In the genomic region with DNA sequence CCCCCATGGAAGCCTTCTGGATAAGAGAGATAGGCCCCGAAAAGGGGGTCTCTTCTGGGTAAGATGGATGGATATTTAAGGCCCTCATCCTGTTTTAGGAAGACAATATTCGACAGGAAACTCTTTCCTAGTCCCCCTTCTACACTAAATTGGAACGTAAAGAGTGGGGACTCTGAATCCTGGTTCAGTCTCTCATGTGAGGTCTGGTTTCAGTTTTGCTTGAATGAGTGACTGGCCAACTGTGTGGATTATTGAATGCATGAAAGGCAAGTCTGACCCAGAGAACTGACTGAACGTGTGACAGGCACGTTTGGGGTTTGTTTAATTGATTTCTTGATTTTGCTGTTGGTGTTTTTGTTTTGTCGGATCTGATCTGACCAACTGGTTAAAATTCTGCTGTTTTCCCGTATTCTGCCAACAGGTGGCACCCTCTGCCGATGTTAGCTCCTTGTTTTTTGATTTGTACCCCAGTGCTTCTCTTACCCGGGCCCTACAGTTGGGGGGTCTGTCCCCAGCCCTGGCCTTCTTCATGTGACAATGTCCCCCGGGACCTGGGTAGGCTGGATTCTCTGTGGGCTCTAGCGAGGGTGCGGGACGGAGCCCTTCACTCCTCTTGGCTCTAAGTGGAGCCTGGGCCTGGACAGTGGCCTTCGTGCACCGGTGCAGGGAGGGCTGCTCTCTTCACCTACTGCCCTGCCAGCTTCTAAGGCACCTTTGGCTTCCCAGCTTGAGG, we compare ENCODE assay signal across 8 mouse cellular contexts. TPM values are rescaled to one million over a fixed set of nuclear protein-coding genes. Genes with fewer than 3 reads are reported as not detected.
DNase-seq lines count a peak whose midpoint lies in the region; ATAC-seq and TF ChIP-seq lines count a peak whose summit lies in the region.

No protein-coding gene starts in this region.

- no peaks in the 10 kb centered on the region for H3K9me3 ChIP-seq in CH12.LX (replicated peaks; ENCODE audit: low read length)
- no peaks in the 10 kb centered on the region for H3K9me3 ChIP-seq in heart, embryonic 13.5 days
- no peaks in the 10 kb centered on the region for H3K9me3 ChIP-seq in kidney, postnatal 0 days (replicated peaks; ENCODE audit: low read length)
- H3K9me3 ChIP-seq in liver, embryonic 12.5 days (replicated peaks), result no peaks in the 10 kb centered on the region
- H3K9me3 ChIP-seq in stomach, embryonic 16.5 days (replicated peaks; ENCODE audit: control insufficient read depth, low read length), result no peaks in the 10 kb centered on the region

- H3K36me3 ChIP-seq in CH12.LX (replicated peaks in 1 of 2; ENCODE audit: control insufficient read depth in 1 of 2, insufficient read depth in 1 of 2, low read length in 1 of 2), result no peaks in the 10 kb centered on the region
- no peaks in the 10 kb centered on the region for H3K36me3 ChIP-seq in heart, embryonic 13.5 days
- H3K36me3 ChIP-seq in kidney, postnatal 0 days (ENCODE audit: insufficient read depth, low read length), result no peaks in the 10 kb centered on the region
- H3K36me3 ChIP-seq in liver, embryonic 12.5 days, result no peaks in the 10 kb centered on the region
- no peaks in the 10 kb centered on the region for H3K36me3 ChIP-seq in stomach, embryonic 16.5 days (ENCODE audit: control insufficient read depth, insufficient read depth, low read length)

- DNase-seq in CH12.LX (ENCODE audit: extremely low read depth), result peak; percentile 77
- peak; percentile 76 for DNase-seq in kidney, postnatal 0 days (ENCODE audit: low spot score)
- DNase-seq in naive thymus-derived CD4-positive, alpha-beta T cell, adult 2 months (ENCODE audit: low read depth), result peak; percentile 80

- WGBS in heart, embryonic 13.5 days, result 27% methylated on average over 15 of the region's 15 CpGs
- 21% methylated on average over 15 of the region's 15 CpGs for WGBS in kidney, postnatal 0 days
- WGBS in liver, embryonic 12.5 days (ENCODE audit: insufficient replicate concordance), result 32% methylated on average over 15 of the region's 15 CpGs
- WGBS in stomach, embryonic 16.5 days, result 25% methylated on average over 15 of the region's 15 CpGs

- H3K9ac ChIP-seq in CH12.LX (ENCODE audit: insufficient read depth, low read depth), result peak overlapping the region; percentile 41
- peak overlapping the region; percentile 74 for H3K9ac ChIP-seq in heart, embryonic 13.5 days
- H3K9ac ChIP-seq in kidney, postnatal 0 days (ENCODE audit: low read depth, low read length), result peak overlapping the region; percentile 50
- 0 out of 2 replicates have a peak overlapping the region, but pooled peaks have one; percentile 17 for H3K9ac ChIP-seq in liver, embryonic 12.5 days
- H3K9ac ChIP-seq in stomach, embryonic 16.5 days (ENCODE audit: low read length), result peak overlapping the region; percentile 56

- in situ Hi-C loops in CH12.LX (cut with MboI; ENCODE audit: low pct_ligation_motif_present, low pct_unique_long_range_greater_than_20kb, low sequenced_read_pairs), result loop anchor here (5.0 to 25.0 kb wide), 4 partner anchors 132 to 423 kb away; partner anchors contain the start of gene Kcnk16

- TF ChIP-seq POLR2A in CH12.LX (IDR thresholded peaks at IDR 0.05; ENCODE audit: low read depth, low read length), result no peak

- peak overlapping the region; percentile 52 for H3K4me2 ChIP-seq in CH12.LX (ENCODE audit: insufficient read depth, low read depth, poor library complexity, severe bottlenecking)
- H3K4me2 ChIP-seq in heart, embryonic 13.5 days, result peak overlapping the region; percentile 65
- H3K4me2 ChIP-seq in kidney, postnatal 0 days (ENCODE audit: low read length), result peak overlapping the region; percentile 58
- peak overlapping the region; percentile 50 for H3K4me2 ChIP-seq in liver, embryonic 12.5 days
- H3K4me2 ChIP-seq in stomach, embryonic 16.5 days (ENCODE audit: low read depth, low read length), result peak overlapping the region; percentile 34

- no peak overlapping the region for H3K27ac ChIP-seq in CH12.LX (ENCODE audit: insufficient read depth, low read depth)
- no peak overlapping the region for H3K27ac ChIP-seq in brown adipose tissue, adult 24 weeks (replicated peaks; ENCODE audit: low read depth, low read length)
- H3K27ac ChIP-seq in heart, embryonic 13.5 days (replicated peaks), result no peak overlapping the region
- H3K27ac ChIP-seq in kidney, postnatal 0 days, result no peak overlapping the region
- H3K27ac ChIP-seq in liver, embryonic 12.5 days, result no peak overlapping the region
- H3K27ac ChIP-seq in stomach, embryonic 16.5 days (ENCODE audit: low read length), result no peak overlapping the region

- peak overlapping the region in 2 of 3 experiments; percentile 42 to 47 for H3K4me3 ChIP-seq in CH12.LX (replicated peaks in 1 of 3; ENCODE audit: low read depth in 2 of 3, low read length in 2 of 3, poor library complexity in 1 of 3)
- peak overlapping the region; percentile 41 for H3K4me3 ChIP-seq in brown adipose tissue, adult 24 weeks (ENCODE audit: insufficient read depth, low read depth, low read length)
- H3K4me3 ChIP-seq in heart, embryonic 13.5 days, result peak overlapping the region; percentile 44
- peak overlapping the region; percentile 10 for H3K4me3 ChIP-seq in kidney, postnatal 0 days (replicated peaks; ENCODE audit: low read depth, low read length)
- peak overlapping the region; percentile 40 for H3K4me3 ChIP-seq in liver, embryonic 12.5 days
- H3K4me3 ChIP-seq in stomach, embryonic 16.5 days (replicated peaks; ENCODE audit: low read length), result peak overlapping the region; percentile 28

- H3K4me1 ChIP-seq in CH12.LX (ENCODE audit: control insufficient read depth in 1 of 2, insufficient read depth in 2 of 2), result peaks cover 0 to 17% of the 10 kb centered on the region in 2 experiments; a peak in 2 of 4 replicates
- no peaks in the 10 kb centered on the region for H3K4me1 ChIP-seq in brown adipose tissue, adult 24 weeks (ENCODE audit: control insufficient read depth, insufficient read depth, insufficient read length, low read length)
- no peaks in the 10 kb centered on the region for H3K4me1 ChIP-seq in heart, embryonic 13.5 days
- H3K4me1 ChIP-seq in kidney, postnatal 0 days (replicated peaks; ENCODE audit: insufficient read depth, low read length), result no peaks in the 10 kb centered on the region
- peaks cover 3% of the 10 kb centered on the region; the same call in 1 of the 2 replicates for H3K4me1 ChIP-seq in liver, embryonic 12.5 days
- no peaks in the 10 kb centered on the region for H3K4me1 ChIP-seq in stomach, embryonic 16.5 days (ENCODE audit: control insufficient read depth, insufficient read depth, low read length)

- H3K27me3 ChIP-seq in CH12.LX (replicated peaks), result peaks cover 2% of the 10 kb centered on the region
- H3K27me3 ChIP-seq in heart, embryonic 13.5 days (replicated peaks), result peaks cover 12% of the 10 kb centered on the region; the same call in 1 of the 2 replicates
- H3K27me3 ChIP-seq in kidney, postnatal 0 days (ENCODE audit: insufficient read depth, low read length), result no peaks in the 10 kb centered on the region
- H3K27me3 ChIP-seq in liver, embryonic 12.5 days (replicated peaks), result peaks cover 4% of the 10 kb centered on the region; the same call in 1 of the 2 replicates
- H3K27me3 ChIP-seq in stomach, embryonic 16.5 days (ENCODE audit: control insufficient read depth, insufficient read depth, low read length), result no peaks in the 10 kb centered on the region

- no peak for TF ChIP-seq EP300 in CH12.LX (IDR thresholded peaks at IDR 0.05; ENCODE audit: low read length)

- ATAC-seq in erythroid progenitor cell, adult 5-6 weeks (replicated peaks; ENCODE audit: low FRiP score, poor library complexity, severe bottlenecking), result peak; percentile 61; the same call in 1 of the 2 replicates
- ATAC-seq in heart, embryonic 13.5 days (ENCODE audit: extremely low read depth, insufficient number of reproducible peaks, low FRiP score, low TSS enrichment), result no peak
- no peak for ATAC-seq in kidney, postnatal 0 days (replicated peaks; ENCODE audit: low FRiP score, low read depth)
- no peak for ATAC-seq in liver, embryonic 12.5 days
- peak; percentile 44; the same call in 1 of the 2 replicates for ATAC-seq in stomach, embryonic 16.5 days (ENCODE audit: insufficient read depth, low FRiP score)

- no peaks in the 10 kb centered on the region for H3K79me2 ChIP-seq in CH12.LX (replicated peaks; ENCODE audit: control insufficient read depth, extremely low read depth, insufficient read depth, poor library complexity, severe bottlenecking)

- peak; percentile 44 to 96; a peak in 3 of 4 replicates for TF ChIP-seq CTCF in CH12.LX (conservative IDR thresholded peaks at IDR 0.05 in 1 of 2, IDR thresholded peaks at IDR 0.05 in 1 of 2; ENCODE audit: low read depth in 2 of 2, low read length in 2 of 2)
- peak; percentile 80 for TF ChIP-seq CTCF in kidney, postnatal 0 days (IDR thresholded peaks at IDR 0.05; ENCODE audit: low read depth)

- dilution Hi-C loops in CH12.LX (cut with MboI; ENCODE audit: extremely low pct_ligation_motif_present, extremely low pct_unique_long_range_greater_than_20kb, low sequenced_read_pairs), result no loop called here

- peak; percentile 89 for TF ChIP-seq RAD21 in CH12.LX (IDR thresholded peaks at IDR 0.05; ENCODE audit: low read depth, low read length)

TF ChIP-seq in CH12.LX, 34 proteins besides CTCF, POLR2A, EP300 and RAD21:
- TF ChIP-seq IRF4 (IDR thresholded peaks at IDR 0.05; ENCODE audit: low read depth, low read length) (peak; percentile 41; the same call in 1 of the 2 replicates), MAZ (IDR thresholded peaks at IDR 0.05; ENCODE audit: low read depth, low read length) (no peak), BHLHE40 (IDR thresholded peaks at IDR 0.05; ENCODE audit: low read depth, low read length) (peak; percentile 24; the same call in 1 of the 2 replicates), ZC3H11A (IDR thresholded peaks at IDR 0.05; ENCODE audit: low read depth, low read length) (peak; percentile 64), SMC3 (IDR thresholded peaks at IDR 0.05; ENCODE audit: low read depth, low read length) (peak; percentile 94), UBTF (IDR thresholded peaks at IDR 0.05; ENCODE audit: low read depth, low read length) (no peak)

RNA-seq across cellular contexts. Expression of gene Rtraf, which starts 16.1 kb away (rescaled TPM):
- total RNA-seq in CH12.LX (2012; rRNA removed) (115 and 126 TPM in 2 replicates), CH12.LX (2014; rRNA removed) (216 and 252 TPM in 2 replicates)
- 160 and 163 TPM in 2 replicates for polyA plus RNA-seq in CH12.LX (2012; ENCODE audit: insufficient read length, low read depth)
- 78.8 and 125 TPM in 2 replicates for polyA plus RNA-seq in brown adipose tissue, adult 24 weeks (2012; ENCODE audit: insufficient read depth, insufficient read length, missing spikeins)
- total RNA-seq in erythroid progenitor cell, adult 5-6 weeks (2015; ENCODE audit: low replicate concordance), result 53.2 and 58.7 TPM in 2 replicates
- 33.4 and 54.2 TPM in 2 replicates for total RNA-seq in erythroid progenitor cell, adult 5-6 weeks (2017; ENCODE audit: low replicate concordance)
- 172 and 178 TPM in 2 replicates for polyA plus RNA-seq in heart, embryonic 13.5 days (2015; fragmentation: Nextera tagmentation; extraction: Ambion mirVana)
- 242 and 246 TPM in 2 replicates for polyA plus RNA-seq in kidney, postnatal 0 days (2015; fragmentation: Nextera tagmentation; extraction: Ambion mirVana)
- 118 and 123 TPM in 2 replicates for polyA plus RNA-seq in liver, embryonic 12.5 days (2016; fragmentation: Nextera tagmentation; extraction: Ambion mirVana)
- polyA plus RNA-seq in stomach, embryonic 16.5 days (2015; fragmentation: Nextera tagmentation; extraction: Ambion mirVana), result 158 and 183 TPM in 2 replicates

Comparison
In these comparisons a context has a peak if more than half of its experiments do, and no peak if none do; other contexts are left out.
1. H3K9ac ChIP-seq: peak in every context shown above with its lines; median percentile 74 in heart, embryonic 13.5 days; 56 in stomach, embryonic 16.5 days; 50 in kidney, postnatal 0 days; 41 in CH12.LX; 17 in liver, embryonic 12.5 days.
2. ATAC-seq: peak in erythroid progenitor cell, adult 5-6 weeks (single experiment) and stomach, embryonic 16.5 days (single experiment); none in heart, embryonic 13.5 days (single experiment), kidney, postnatal 0 days (single experiment) and liver, embryonic 12.5 days (single experiment).
3. Peak in every context shown above with its lines, with median percentiles within 50 percentile points of each other: DNase-seq, H3K4me2 ChIP-seq and H3K4me3 ChIP-seq.